Mouse (Mus musculus) heart, embryonic 11.5 days (tissue): ENCODE measurements around the gene Lpin2. TPM values are rescaled to one million over a fixed set of nuclear protein-coding genes. Genes with fewer than 3 reads are reported as not detected.

ENCODE experiments used
- ATAC-seq: fragments of 200-750 bp; cut with Nextera tagmentation; replicated peaks from 2 replicates; pipeline ENCODE4 v1.8.0; 2017; ENCODE audit warnings: moderate library complexity; ENCODE audit not compliant: insufficient number of reproducible peaks, low FRiP score, low TSS enrichment
- H3K27ac ChIP-seq: fragments of 300-500 bp; sonication (generic); 2 replicates; pipeline ENCODE4 v1.5.1; 2014; ENCODE audit warnings: mild to moderate bottlenecking, low read depth, low read length
- H3K27me3 ChIP-seq: fragments of 300-500 bp; sonication (generic); 2 replicates; pipeline ENCODE4 v1.6.1; 2014; ENCODE audit warnings: mild to moderate bottlenecking, low read length, mixed read lengths; ENCODE audit not compliant: control insufficient read depth, insufficient read depth
- H3K36me3 ChIP-seq: fragments of 300-500 bp; sonication (generic); 2 replicates; pipeline ENCODE4 v1.6.1; 2014; ENCODE audit warnings: mild to moderate bottlenecking, low read length, moderate library complexity, mixed read lengths; ENCODE audit not compliant: control insufficient read depth, insufficient read depth
- H3K4me1 ChIP-seq: fragments of 300-500 bp; sonication (generic); 2 replicates; pipeline ENCODE4 v1.6.1; 2014; ENCODE audit warnings: low read length; ENCODE audit not compliant: control insufficient read depth, insufficient read depth
- H3K4me2 ChIP-seq: fragments of 300-500 bp; sonication (generic); 2 replicates; pipeline ENCODE4 v1.6.1; 2014; ENCODE audit warnings: mild to moderate bottlenecking, moderate library complexity
- H3K4me3 ChIP-seq: fragments of 300-500 bp; sonication (generic); 2 replicates; pipeline ENCODE4 v1.5.1; 2014; ENCODE audit warnings: low read depth, low read length
- H3K9ac ChIP-seq: fragments of 300-500 bp; sonication (generic); 2 replicates; pipeline ENCODE4 v1.6.1; 2014; ENCODE audit warnings: mild to moderate bottlenecking, low read depth, low read length, moderate library complexity
- H3K9me3 ChIP-seq: fragments of 300-500 bp; sonication (generic); replicated peaks from 2 replicates; pipeline ENCODE4 v1.6.1; 2016; ENCODE audit warnings: low read length; ENCODE audit not compliant: control insufficient read depth
- WGBS: fragments of 180-500 bp; shearing (Covaris S2); extraction: QIAGEN DNeasy Blood & Tissue Kit; methylation state at CpG from one replicate; pipeline ENCODE4 v1.1.7; 2014; ENCODE audit not compliant: insufficient replicate concordance; 5-methylcytosine and 5-hydroxymethylcytosine counted together
- polyA plus RNA-seq: library from polyadenylated mRNA; unstranded; fragments of >200 nt; fragmentation: Nextera tagmentation; extraction: Ambion mirVana; gene quantifications from 2 replicates; pipeline ENCODE4 v1.2.1, GENCODE M21; 2014

Lpin2 gene
- polyA plus RNA-seq, 1 experiment from 2014 or later = 22.5 TPM

- H3K27ac ChIP-seq = no peak overlapping the region
- WGBS = 85% methylated on average over 6 of the region's 6 CpGs
- no peaks in the 10 kb centered on the region for H3K9me3 ChIP-seq
- H3K4me3 ChIP-seq = no peak overlapping the region
- peaks cover 13% of the 10 kb centered on the region for H3K36me3 ChIP-seq
- no peak for ATAC-seq
- no peak overlapping the region for H3K4me2 ChIP-seq
- H3K9ac ChIP-seq = no peak overlapping the region
- no peaks in the 10 kb centered on the region for H3K27me3 ChIP-seq
- peaks cover 8% of the 10 kb centered on the region for H3K4me1 ChIP-seq
These were observed 95.5 kb downstream of the Lpin2 start for GRCm38 (mm10) chr17:71277701-71278491.

GRCm38 (mm10) chr17:71282716-71283115 is 100.4 kb downstream of the Lpin2 start:
- Histone ChIP-seq H3K4me1 (peaks cover 48% of the 10 kb centered on the region), H3K9ac (no peak overlapping the region), H3K4me2 (no peak overlapping the region), H3K27ac (peak overlapping the region; percentile 86), H3K27me3 (no peaks in the 10 kb centered on the region), H3K36me3 (no peaks in the 10 kb centered on the region), H3K9me3 (no peaks in the 10 kb centered on the region), H3K4me3 (no peak overlapping the region)
- ATAC-seq = no peak
- 89% methylated on average over 9 of the region's 9 CpGs for WGBS

GRCm38 (mm10) chr17:71283237-71283636 is 100.9 kb downstream of the Lpin2 start:
- Histone ChIP-seq H3K4me2 (no peak overlapping the region), H3K27ac (peak overlapping the region; percentile 86), H3K27me3 (no peaks in the 10 kb centered on the region), H3K9me3 (no peaks in the 10 kb centered on the region), H3K4me1 (peaks cover 48% of the 10 kb centered on the region), H3K4me3 (no peak overlapping the region), H3K36me3 (no peaks in the 10 kb centered on the region), H3K9ac (no peak overlapping the region)
- ATAC-seq = 0 out of 2 replicates have a peak, but pooled peaks have one; percentile 69
- WGBS = 63% methylated on average over 4 of the region's 4 CpGs

GRCm38 (mm10) chr17:71284890-71285289 is 102.5 kb downstream of the Lpin2 start:
- peak; percentile 29; the same call in 1 of the 2 replicates for ATAC-seq
- WGBS = 2% methylated on average over 6 of the region's 6 CpGs
- peak overlapping the region; percentile 53 for H3K4me2 ChIP-seq
- peak overlapping the region; percentile 86 for H3K27ac ChIP-seq
- H3K4me1 ChIP-seq = peaks cover 59% of the 10 kb centered on the region
- no peaks in the 10 kb centered on the region for H3K9me3 ChIP-seq
- H3K27me3 ChIP-seq = no peaks in the 10 kb centered on the region
- no peaks in the 10 kb centered on the region for H3K36me3 ChIP-seq
- H3K9ac ChIP-seq = peak overlapping the region; percentile 58; the same call in 1 of the 2 replicates
- H3K4me3 ChIP-seq = no peak overlapping the region

- H3K4me1 ChIP-seq = peaks cover 66% of the 10 kb centered on the region
- no peaks in the 10 kb centered on the region for H3K36me3 ChIP-seq
- peak overlapping the region; percentile 86 for H3K27ac ChIP-seq
- peak overlapping the region; percentile 3 for H3K4me2 ChIP-seq
- H3K27me3 ChIP-seq = no peaks in the 10 kb centered on the region
- H3K4me3 ChIP-seq = no peak overlapping the region
- ATAC-seq = peak; percentile 62
- WGBS = 35% methylated on average over 6 of the region's 6 CpGs
- peak overlapping the region; percentile 17; the same call in 1 of the 2 replicates for H3K9ac ChIP-seq
- H3K9me3 ChIP-seq = no peaks in the 10 kb centered on the region
These were observed 103.6 kb downstream of the Lpin2 start for GRCm38 (mm10) chr17:71285929-71286328.

- peaks cover 81% of the 10 kb centered on the region for H3K4me1 ChIP-seq
These were observed 105.2 kb downstream of the Lpin2 start for GRCm38 (mm10) chr17:71287586-71287985.

GRCm38 (mm10) chr17:71288145-71288758 is 105.9 kb downstream of the Lpin2 start:
- 83% methylated on average over 11 of the region's 11 CpGs for whole genome bisulfite sequencing
- H3K27me3 ChIP-seq = no peaks in the 10 kb centered on the region
- no peak for ATAC-seq
- no peak overlapping the region for H3K27ac ChIP-seq
- H3K4me1 ChIP-seq = peaks cover 83% of the 10 kb centered on the region
- no peak overlapping the region for H3K4me2 ChIP-seq
- no peaks in the 10 kb centered on the region for H3K9me3 ChIP-seq
- H3K9ac ChIP-seq = no peak overlapping the region
- H3K36me3 ChIP-seq = no peaks in the 10 kb centered on the region
- H3K4me3 ChIP-seq = no peak overlapping the region

More at GRCm38 (mm10) chr17:71287586-71287985, 105.2 kb downstream of the Lpin2 start:
- Histone ChIP-seq H3K4me2 (no peak overlapping the region), H3K4me3 (no peak overlapping the region), H3K27me3 (no peaks in the 10 kb centered on the region), H3K27ac (no peak overlapping the region), H3K9ac (no peak overlapping the region), H3K9me3 (no peaks in the 10 kb centered on the region), H3K36me3 (no peaks in the 10 kb centered on the region)
- no peak for ATAC-seq
- WGBS = 95% methylated on average over 7 of the region's 7 CpGs

- ATAC-seq = no peak
- Histone ChIP-seq H3K9me3 (no peaks in the 10 kb centered on the region), H3K4me1 (peaks cover 79% of the 10 kb centered on the region), H3K36me3 (no peaks in the 10 kb centered on the region), H3K9ac (no peak overlapping the region), H3K4me3 (no peak overlapping the region), H3K4me2 (no peak overlapping the region), H3K27me3 (no peaks in the 10 kb centered on the region), H3K27ac (peak overlapping the region; percentile 78)
- 80% methylated on average over 10 of the region's 10 CpGs for WGBS
These were observed 106.6 kb downstream of the Lpin2 start for GRCm38 (mm10) chr17:71288808-71289548.
